Mouse (Mus musculus) heart, embryonic 12.5 days (tissue): ENCODE measurements around the gene Pole3. TPM values are rescaled to one million over a fixed set of nuclear protein-coding genes. Genes with fewer than 3 reads are reported as not detected.

Source experiments
- ATAC-seq: fragments of 200-750 bp; cut with Nextera tagmentation; 2 replicates; pipeline ENCODE4 v1.8.0; 2017; ENCODE audit warnings: moderate TSS enrichment, moderate library complexity; ENCODE audit not compliant: insufficient number of reproducible peaks, low FRiP score
- H3K27ac ChIP-seq: fragments of 300-500 bp; sonication (generic); 2 replicates; pipeline ENCODE4 v1.5.1; 2016; ENCODE audit warnings: mild to moderate bottlenecking, moderate library complexity; ENCODE audit not compliant: poor library complexity, severe bottlenecking
- H3K27me3 ChIP-seq: fragments of 300-500 bp; sonication (generic); replicated peaks from 2 replicates; pipeline ENCODE4 v1.6.1; 2016; ENCODE audit warnings: mild to moderate bottlenecking, moderate library complexity
- H3K36me3 ChIP-seq: fragments of 300-500 bp; sonication (generic); 2 replicates; pipeline ENCODE4 v1.6.1; 2016; ENCODE audit warnings: mild to moderate bottlenecking, moderate library complexity
- H3K4me1 ChIP-seq: fragments of 300-500 bp; sonication (generic); replicated peaks from 2 replicates; pipeline ENCODE4 v1.6.1; 2016; ENCODE audit warnings: mild to moderate bottlenecking
- H3K4me2 ChIP-seq: fragments of 300-500 bp; sonication (generic); 2 replicates; pipeline ENCODE4 v1.6.1; 2016; ENCODE audit warnings: mild to moderate bottlenecking, moderate library complexity
- H3K4me3 ChIP-seq: fragments of 300-500 bp; sonication (generic); 2 replicates; pipeline ENCODE4 v1.5.1; 2016; ENCODE audit warnings: mild to moderate bottlenecking
- H3K9ac ChIP-seq: fragments of 300-500 bp; sonication (generic); 2 replicates; pipeline ENCODE4 v1.6.1; 2016; ENCODE audit warnings: mild to moderate bottlenecking, moderate library complexity
- H3K9me3 ChIP-seq: fragments of 300-500 bp; sonication (generic); replicated peaks from 2 replicates; pipeline ENCODE4 v1.6.1; 2016; ENCODE audit warnings: mild to moderate bottlenecking, moderate library complexity
- WGBS: fragments of 180-500 bp; shearing (Covaris S2); methylation state at CpG from one replicate; pipeline ENCODE4 v1.1.7; 2016; 5-methylcytosine and 5-hydroxymethylcytosine counted together
- polyA plus RNA-seq: library from polyadenylated mRNA; unstranded; fragments of >200 nt; fragmentation: Nextera tagmentation; extraction: Ambion mirVana; gene quantifications from 2 replicates; pipeline ENCODE4 v1.2.1, GENCODE M21; 2016

Gene Pole3
- polyA plus RNA-seq = 53.6 and 59.9 TPM in 2 replicates

DNA sequence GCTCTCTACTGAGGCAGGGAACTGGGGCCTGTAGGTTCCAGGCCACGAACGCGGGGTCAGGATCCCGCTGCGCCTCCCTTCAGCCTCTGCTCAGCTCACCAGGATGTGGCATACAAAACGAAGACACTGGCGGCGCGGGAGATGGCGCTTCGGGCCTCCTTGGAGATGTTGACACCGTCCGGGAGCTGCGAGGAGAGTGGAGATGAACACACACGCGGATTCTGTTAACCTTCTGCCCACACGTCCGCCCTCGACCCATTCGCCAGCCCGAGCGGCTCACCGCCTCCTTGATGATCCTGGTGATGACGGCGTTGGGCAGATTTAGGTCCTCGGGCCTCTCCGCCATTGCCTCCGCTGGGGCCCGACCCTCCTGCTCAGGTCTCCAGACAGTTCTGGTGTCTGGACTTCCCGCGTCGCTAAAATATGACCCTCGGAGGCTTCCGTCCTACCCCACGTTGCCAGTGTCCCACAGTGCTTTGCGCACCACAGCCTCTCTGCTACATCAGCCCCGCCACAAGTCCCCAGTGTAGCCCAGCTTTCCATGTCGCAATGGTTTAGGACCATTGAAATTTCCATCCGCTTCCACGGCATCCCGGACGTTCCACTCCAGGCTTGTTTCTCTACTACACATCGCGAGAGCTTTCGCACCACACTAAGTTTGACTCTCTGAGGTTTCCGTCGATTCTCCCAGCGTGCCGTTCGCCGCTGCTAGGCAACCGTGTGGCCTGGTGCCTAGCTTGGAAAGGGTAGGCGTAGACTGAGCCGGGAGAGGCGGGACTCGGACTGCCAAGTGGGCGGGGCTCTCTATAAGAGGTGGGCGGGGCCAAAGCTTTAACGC, at the start of gene Pole3, which contains the start of gene 4933430I17Rik:
Gene Pole3, minus strand, starts transcription at position 418 of the 838 bp plus-strand sequence.
Gene 4933430I17Rik, plus strand, starts transcription at position 719 of the 838 bp plus-strand sequence.
- Histone ChIP-seq H3K4me1 (peaks cover 9% of the 10 kb centered on the region), H3K9me3 (no peaks in the 10 kb centered on the region), H3K36me3 (peaks cover 18% of the 10 kb centered on the region), H3K27ac (peak within 1 kb of the TSS; percentile 76), H3K9ac (peak within 1 kb of the TSS; percentile 82), H3K4me3 (peak within 1 kb of the TSS; percentile 74), H3K27me3 (no peaks in the 10 kb centered on the region), H3K4me2 (peak within 1 kb of the TSS; percentile 90)
- WGBS = under 1% methylated on average over 59 of the region's 59 CpGs
- ATAC-seq = peak; percentile 98

GRCm38 (mm10) chr4:62570029-62570428, 45.2 kb upstream of the Pole3 start:
- no peak overlapping the region for H3K4me3 ChIP-seq
- peak overlapping the region; percentile 22; the same call in 1 of the 2 replicates for H3K4me2 ChIP-seq
- H3K27ac ChIP-seq = 0 out of 2 replicates have a peak overlapping the region, but pooled peaks have one; percentile 40
- WGBS = 31% methylated on average over 5 of the region's 5 CpGs
- peaks cover 66% of the 10 kb centered on the region for H3K27me3 ChIP-seq
- peaks cover 4% of the 10 kb centered on the region; the same call in 1 of the 2 replicates for H3K9me3 ChIP-seq
- no peaks in the 10 kb centered on the region for H3K36me3 ChIP-seq
- no peak overlapping the region for H3K9ac ChIP-seq
- H3K4me1 ChIP-seq = peaks cover 28% of the 10 kb centered on the region
- ATAC-seq = no peak

DNA sequence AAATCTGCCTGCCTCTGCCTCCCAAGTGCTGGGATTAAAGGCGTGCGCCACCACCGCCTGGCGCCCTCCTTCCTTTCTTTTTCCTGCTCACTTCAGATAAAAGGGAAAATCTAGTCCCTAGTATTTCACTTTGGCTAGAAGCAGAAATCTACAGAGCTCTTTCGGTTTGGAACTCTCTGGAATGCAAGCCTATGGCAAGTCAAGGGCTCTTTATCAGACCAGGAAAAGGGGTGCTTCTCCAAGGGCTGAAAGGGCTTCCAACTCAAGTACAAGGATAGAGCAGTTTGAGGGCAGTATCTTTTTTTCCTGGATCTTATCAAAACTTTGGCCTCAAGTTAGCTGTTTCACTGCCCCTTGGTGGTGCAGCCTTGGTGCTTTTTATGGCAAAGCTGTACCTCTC, 44.7 kb upstream of the Pole3 start:
- 0 out of 2 replicates have a peak overlapping the region, but pooled peaks have one; percentile 40 for H3K27ac ChIP-seq
- peaks cover 4% of the 10 kb centered on the region; the same call in 1 of the 2 replicates for H3K9me3 ChIP-seq
- peaks cover 71% of the 10 kb centered on the region for H3K27me3 ChIP-seq
- H3K36me3 ChIP-seq = no peaks in the 10 kb centered on the region
- 72% methylated on average over 5 of the region's 5 CpGs for WGBS
- H3K4me2 ChIP-seq = no peak overlapping the region
- H3K4me3 ChIP-seq = no peak overlapping the region
- no peak overlapping the region for H3K9ac ChIP-seq
- peaks cover 28% of the 10 kb centered on the region for H3K4me1 ChIP-seq
- no peak for ATAC-seq

GRCm38 (mm10) chr4:62568359-62568758, 43.5 kb upstream of the Pole3 start:
- no peak overlapping the region for H3K9ac ChIP-seq
- no peak overlapping the region for H3K4me2 ChIP-seq
- H3K27ac ChIP-seq = no peak overlapping the region
- peaks cover 82% of the 10 kb centered on the region for H3K27me3 ChIP-seq
- H3K4me3 ChIP-seq = no peak overlapping the region
- WGBS = 87% methylated on average over 1 of the region's 1 CpGs
- ATAC-seq = no peak
- peaks cover 28% of the 10 kb centered on the region for H3K4me1 ChIP-seq
- H3K9me3 ChIP-seq = peaks cover 3% of the 10 kb centered on the region; the same call in 1 of the 2 replicates
- H3K36me3 ChIP-seq = no peaks in the 10 kb centered on the region

GRCm38 (mm10) chr4:62567696-62568095, 42.8 kb upstream of the Pole3 start:
- Histone ChIP-seq H3K4me3 (no peak overlapping the region), H3K27ac (no peak overlapping the region), H3K36me3 (no peaks in the 10 kb centered on the region), H3K9ac (no peak overlapping the region), H3K9me3 (no peaks in the 10 kb centered on the region), H3K27me3 (peaks cover 83% of the 10 kb centered on the region), H3K4me1 (peaks cover 28% of the 10 kb centered on the region), H3K4me2 (no peak overlapping the region)
- WGBS = 82% methylated on average over 6 of the region's 6 CpGs
- no peak for ATAC-seq

DNA sequence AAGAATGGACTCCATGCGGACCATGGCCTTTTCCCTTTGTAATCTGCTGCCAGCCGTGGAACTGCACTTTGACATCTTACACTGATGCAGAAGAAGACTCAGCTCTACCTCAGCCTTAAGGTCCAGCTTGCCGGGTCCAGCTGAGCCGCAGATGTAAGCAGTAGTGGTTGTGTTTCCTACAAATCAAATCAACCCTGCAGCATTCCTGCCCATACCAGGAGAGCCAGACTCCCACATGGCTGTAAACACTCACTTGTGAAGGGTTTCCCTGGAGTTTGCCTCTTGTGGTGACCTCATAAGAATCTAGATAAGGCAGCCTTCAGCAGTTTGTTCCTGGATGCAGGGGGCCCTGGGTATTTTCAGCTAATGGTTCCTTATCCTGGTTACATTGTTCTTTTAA, 41.7 kb upstream of the Pole3 start:
- peaks cover 80% of the 10 kb centered on the region for H3K27me3 ChIP-seq
- H3K4me2 ChIP-seq = no peak overlapping the region
- H3K4me1 ChIP-seq = peaks cover 36% of the 10 kb centered on the region
- ATAC-seq = peak; percentile 30; the same call in 1 of the 2 replicates
- WGBS = 21% methylated on average over 4 of the region's 4 CpGs
- H3K27ac ChIP-seq = peak overlapping the region; percentile 43; the same call in 1 of the 2 replicates
- H3K9ac ChIP-seq = no peak overlapping the region
- H3K9me3 ChIP-seq = no peaks in the 10 kb centered on the region
- H3K36me3 ChIP-seq = no peaks in the 10 kb centered on the region
- H3K4me3 ChIP-seq = no peak overlapping the region

GRCm38 (mm10) chr4:62562006-62562405, 37.1 kb upstream of the Pole3 start:
- H3K4me3 ChIP-seq = no peak overlapping the region
- 48% methylated on average over 4 of the region's 4 CpGs for WGBS
- no peak overlapping the region for H3K27ac ChIP-seq
- H3K27me3 ChIP-seq = peaks cover 74% of the 10 kb centered on the region
- peaks cover 37% of the 10 kb centered on the region for H3K4me1 ChIP-seq
- no peaks in the 10 kb centered on the region for H3K36me3 ChIP-seq
- H3K9ac ChIP-seq = no peak overlapping the region
- H3K9me3 ChIP-seq = no peaks in the 10 kb centered on the region
- no peak overlapping the region for H3K4me2 ChIP-seq
- no peak for ATAC-seq

DNA sequence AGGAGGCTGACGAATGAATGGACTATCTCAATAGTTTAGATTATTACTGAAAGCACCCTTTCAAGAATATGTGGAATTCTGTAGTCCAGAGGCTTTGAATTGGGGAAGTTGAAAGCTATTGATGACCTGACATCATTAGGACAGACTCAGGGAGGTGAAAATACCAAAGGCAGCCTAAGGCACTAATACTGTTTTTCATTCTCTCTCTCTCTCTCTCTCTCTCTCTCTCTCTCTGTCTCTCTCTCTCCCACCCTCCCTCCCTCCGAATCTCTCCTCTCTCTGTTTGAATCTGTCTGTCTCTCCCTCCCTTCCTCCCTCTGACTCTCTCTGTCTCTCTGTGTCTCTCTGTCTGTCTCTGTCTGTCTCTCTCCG, 36.7 kb upstream of the Pole3 start:
- 44% methylated on average over 3 of the region's 3 CpGs for WGBS
- Histone ChIP-seq H3K27me3 (peaks cover 73% of the 10 kb centered on the region), H3K9me3 (no peaks in the 10 kb centered on the region), H3K9ac (no peak overlapping the region), H3K27ac (no peak overlapping the region), H3K4me1 (peaks cover 37% of the 10 kb centered on the region), H3K4me2 (no peak overlapping the region), H3K4me3 (no peak overlapping the region), H3K36me3 (no peaks in the 10 kb centered on the region)
- ATAC-seq = no peak

- no peak for ATAC-seq
- Histone ChIP-seq H3K4me3 (no peak overlapping the region), H3K36me3 (no peaks in the 10 kb centered on the region), H3K9me3 (no peaks in the 10 kb centered on the region), H3K9ac (no peak overlapping the region), H3K4me1 (peaks cover 32% of the 10 kb centered on the region), H3K4me2 (no peak overlapping the region), H3K27me3 (peaks cover 68% of the 10 kb centered on the region), H3K27ac (no peak overlapping the region)
- WGBS = 21% methylated on average over 4 of the region's 4 CpGs
Observed at GRCm38 (mm10) chr4:62560963-62561629, 36.2 kb upstream of the Pole3 start.

DNA sequence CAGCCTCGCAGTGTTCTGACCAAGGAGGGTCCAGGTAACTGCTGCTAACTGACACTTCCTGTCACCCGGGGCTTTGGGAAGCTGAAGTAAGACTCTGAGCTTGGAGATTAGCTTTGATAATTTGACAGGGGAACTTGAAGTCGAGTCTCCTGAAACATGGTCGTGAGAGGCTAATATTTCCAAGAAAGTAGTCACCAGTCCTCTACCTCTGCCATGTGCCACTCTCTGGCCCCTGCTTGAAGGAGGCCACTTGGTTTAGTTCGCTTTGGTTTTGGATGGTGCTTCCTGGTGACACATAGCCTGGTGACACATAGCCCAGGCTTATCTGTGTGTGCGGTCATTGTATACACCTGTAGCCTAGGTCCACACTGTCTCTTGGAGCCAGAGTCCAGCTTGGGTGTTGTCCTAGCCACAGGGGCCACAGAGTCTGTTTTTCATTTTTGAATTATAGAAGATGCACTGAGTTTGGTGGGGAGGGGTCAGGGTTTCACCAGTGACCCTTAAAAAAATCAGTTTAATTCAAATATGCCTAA, 35.0 kb upstream of the Pole3 start, which contains the start of gene Rgs3:
Gene Rgs3, plus strand, starts transcription at position 51 of the 533 bp plus-strand sequence.
- Histone ChIP-seq H3K4me3 (no peak within 1 kb of the TSS), H3K27ac (no peak within 1 kb of the TSS), H3K4me2 (no peak within 1 kb of the TSS), H3K9me3 (no peaks in the 10 kb centered on the region), H3K36me3 (no peaks in the 10 kb centered on the region), H3K4me1 (peaks cover 23% of the 10 kb centered on the region), H3K9ac (no peak within 1 kb of the TSS), H3K27me3 (peaks cover 56% of the 10 kb centered on the region)
- ATAC-seq = no peak
- 47% methylated on average over 6 of the region's 6 CpGs for WGBS

DNA sequence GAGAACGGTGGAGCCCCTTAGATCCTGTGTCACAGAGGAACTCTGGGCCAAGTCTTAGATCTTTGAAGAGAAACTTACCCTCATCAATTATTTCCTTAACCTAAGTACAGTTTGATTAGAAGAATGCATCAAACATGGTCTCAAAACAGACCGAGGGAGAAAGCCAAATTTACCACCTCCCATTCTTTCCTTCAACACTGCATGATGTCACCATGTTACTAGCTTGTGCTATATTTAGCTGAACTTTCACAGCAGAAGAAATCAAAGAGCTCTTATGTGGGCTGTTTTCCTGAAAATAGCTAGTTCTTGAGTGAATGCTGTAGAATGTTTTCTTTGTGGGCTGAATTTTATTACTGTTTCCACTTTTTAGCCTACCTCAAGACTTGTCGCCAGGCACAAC, 32.6 kb upstream of the Pole3 start:
- H3K27me3 ChIP-seq = peaks cover 33% of the 10 kb centered on the region
- H3K9ac ChIP-seq = no peak overlapping the region
- peaks cover 23% of the 10 kb centered on the region for H3K4me1 ChIP-seq
- WGBS = 49% methylated on average over 3 of the region's 3 CpGs
- H3K9me3 ChIP-seq = no peaks in the 10 kb centered on the region
- peak overlapping the region; percentile 68 for H3K27ac ChIP-seq
- ATAC-seq = no peak
- no peak overlapping the region for H3K4me3 ChIP-seq
- H3K36me3 ChIP-seq = no peaks in the 10 kb centered on the region
- no peak overlapping the region for H3K4me2 ChIP-seq
